Mouse (Mus musculus) liver, adult 2 months (tissue): ENCODE results near the gene Mef2a. TPM values are rescaled to one million over a fixed set of nuclear protein-coding genes. Genes with fewer than 3 reads are reported as not detected.
A peak's percentile ranks its signal among the peaks of the same experiment; 100 is the strongest.

Experiments
- DNase-seq: peaks from one replicate; pipeline ENCODE4 v3.0.0-alpha.2; 2011; ENCODE audit warnings: low read depth, low spot score; ENCODE audit errors: extremely low read depth
- H3K27ac ChIP-seq: fragments of 200-500 bp; replicated peaks from 2 replicates; pipeline ENCODE4 v1.5.1; 2012; ENCODE audit warnings: low read depth, mild to moderate bottlenecking, control low read depth, inconsistent platforms, low read length; ENCODE audit not compliant: insufficient read depth
- H3K27me3 ChIP-seq: fragments of 200-500 bp; 2 replicates; pipeline ENCODE4 v1.6.1; 2012; ENCODE audit warnings: mild to moderate bottlenecking, moderate library complexity, low read length, inconsistent platforms; ENCODE audit not compliant: control insufficient read depth, insufficient read depth
- H3K36me3 ChIP-seq: fragments of 200-500 bp; 2 replicates; pipeline ENCODE4 v1.6.1; 2012; ENCODE audit warnings: low read length, inconsistent platforms; ENCODE audit not compliant: control insufficient read depth, insufficient read depth
- H3K4me1 ChIP-seq: fragments of 200-500 bp; 2 replicates; pipeline ENCODE4 v1.6.1; 2011; ENCODE audit warnings: low read length; ENCODE audit not compliant: control insufficient read depth, insufficient read depth
- H3K4me3 ChIP-seq: fragments of 200-500 bp; 2 replicates; pipeline ENCODE4 v1.5.1; 2011; ENCODE audit warnings: low read depth, mild to moderate bottlenecking, control low read depth, low read length, moderate library complexity; ENCODE audit not compliant: insufficient read depth
- H3K79me2 ChIP-seq: fragments of 200-500 bp; 2 replicates; pipeline ENCODE4 v1.6.1; 2012; ENCODE audit warnings: inconsistent platforms, mild to moderate bottlenecking, low read length, moderate library complexity; ENCODE audit not compliant: control insufficient read depth, insufficient read depth
- H3K9ac ChIP-seq: fragments of 200-500 bp; 2 replicates; pipeline ENCODE4 v1.6.1; 2012; ENCODE audit warnings: low read depth, mild to moderate bottlenecking, control low read depth, inconsistent platforms, low read length
- CTCF ChIP-seq: fragments of 200-500 bp; IDR thresholded peaks from 2 replicates; pipeline ENCODE4 v1.5.1; 2011; ENCODE audit warnings: low read depth, low read length, control low read depth
- POLR2A ChIP-seq: fragments of 200-500 bp; IDR thresholded peaks from 2 replicates; pipeline ENCODE4 v1.6.1; 2011; ENCODE audit warnings: low read length, control low read depth; ENCODE audit not compliant: insufficient read depth; ENCODE audit errors: extremely low read depth
- WGBS: fragments of 180-500 bp; shearing (Covaris S2); methylation state at CpG from one replicate; pipeline ENCODE4 v1.1.7; 2018; 5-methylcytosine and 5-hydroxymethylcytosine counted together
- polyA plus RNA-seq: library from polyadenylated mRNA; depleted of rRNA; stranded (reverse); fragments of >200 nt; gene quantifications from 2 replicates; pipeline ENCODE4 v1.2.3, GENCODE M21; 2012
- total RNA-seq: library from RNA; depleted of rRNA; stranded (reverse); fragments of >200 nt; gene quantifications from 2 replicates; pipeline ENCODE4 v1.2.3, GENCODE M21; 2014

Mef2a gene
- total and polyA plus RNA-seq, 2 experiments: 12.0 to 24.8 TPM

DNA sequence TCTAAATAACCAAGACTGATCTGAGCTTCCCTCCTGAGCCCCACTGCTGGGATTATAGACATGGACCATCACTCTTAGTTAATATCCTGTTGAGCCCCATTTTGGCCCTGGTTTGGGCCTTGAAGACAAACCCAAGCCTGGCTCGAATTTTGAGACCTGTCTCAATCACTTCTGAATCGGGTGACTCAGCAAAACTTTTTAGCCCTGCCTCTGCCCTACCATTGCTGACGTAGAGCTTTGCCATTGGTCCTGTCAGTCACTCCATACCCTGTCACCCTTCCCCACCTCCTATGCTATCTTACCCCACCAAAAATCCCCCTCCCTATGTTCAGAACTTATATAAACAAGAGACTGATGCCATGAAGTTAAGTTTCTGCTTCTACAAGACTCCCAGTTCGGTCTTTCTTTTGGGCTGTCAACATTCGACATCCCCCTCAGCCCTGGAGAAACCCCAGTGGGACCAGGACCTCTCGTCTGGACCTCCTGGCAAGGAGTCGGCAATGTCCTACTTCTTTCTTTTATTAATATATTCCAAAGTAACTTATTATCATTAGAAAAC, 30.5 kb downstream of the Mef2a start:
- peaks cover 17% of the 10 kb centered on the region; the same call in 1 of the 2 replicates for H3K79me2 ChIP-seq
- WGBS: 88% methylated on average over 7 of the region's 7 CpGs
- no peak for TF ChIP-seq CTCF
- no peak for TF ChIP-seq POLR2A
- no peaks in the 10 kb centered on the region for H3K36me3 ChIP-seq
- no peak overlapping the region for H3K4me3 ChIP-seq
- no peak overlapping the region for H3K9ac ChIP-seq
- DNase-seq: peak; percentile 32
- no peak overlapping the region for H3K27ac ChIP-seq
- H3K27me3 ChIP-seq: no peaks in the 10 kb centered on the region
- no peaks in the 10 kb centered on the region for H3K4me1 ChIP-seq

DNA sequence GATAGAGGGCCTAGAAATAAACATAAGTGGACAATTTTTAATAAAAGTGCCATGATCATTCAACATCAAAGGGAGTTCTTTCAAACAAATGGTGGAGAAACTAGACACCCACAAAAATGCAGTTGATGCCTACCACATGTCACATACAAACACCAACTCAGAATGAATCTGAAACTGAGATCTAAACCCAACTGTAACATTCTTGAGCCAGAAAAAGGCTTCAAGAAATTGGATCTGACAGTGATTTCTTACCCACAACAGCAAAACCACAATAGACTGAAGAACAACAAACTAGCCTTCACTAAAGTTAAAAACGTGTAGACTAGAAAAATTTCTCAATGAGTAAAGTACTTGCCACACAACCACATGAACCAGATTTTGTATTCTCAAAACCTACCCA, 52.3 kb downstream of the Mef2a start:
- TF ChIP-seq POLR2A (no peak), CTCF (no peak)
- no peak overlapping the region for H3K27ac ChIP-seq
- H3K9ac ChIP-seq: no peak overlapping the region
- no peak overlapping the region for H3K4me3 ChIP-seq
- peaks cover 2% of the 10 kb centered on the region for H3K36me3 ChIP-seq
- DNase-seq: no peak
- H3K4me1 ChIP-seq: no peaks in the 10 kb centered on the region
- 61% methylated on average over 1 of the region's 1 CpGs for WGBS
- H3K79me2 ChIP-seq: peaks cover 13% of the 10 kb centered on the region; the same call in 1 of the 2 replicates
- no peaks in the 10 kb centered on the region for H3K27me3 ChIP-seq

DNA sequence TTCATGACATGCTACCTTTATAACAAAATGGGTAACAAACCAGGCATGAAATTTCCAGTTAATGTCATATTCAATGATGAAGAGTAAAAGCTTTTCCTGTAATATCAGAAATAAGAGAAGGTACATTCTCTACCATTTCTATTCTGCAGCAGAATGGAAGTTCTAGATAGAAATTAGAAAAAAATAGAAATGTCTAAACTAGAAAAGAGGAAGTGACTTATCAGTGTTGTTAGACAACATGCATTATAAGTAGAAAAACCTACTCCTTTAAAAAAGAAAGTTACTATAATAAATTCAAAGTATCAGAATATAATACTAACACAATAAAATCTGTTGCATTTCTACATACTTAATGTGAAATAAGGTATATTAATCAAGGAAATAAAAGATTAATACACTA, 54.0 kb downstream of the Mef2a start:
- H3K9ac ChIP-seq: no peak overlapping the region
- H3K27me3 ChIP-seq: no peaks in the 10 kb centered on the region
- no peak for DNase-seq
- H3K4me3 ChIP-seq: no peak overlapping the region
- TF ChIP-seq POLR2A: no peak
- TF ChIP-seq CTCF: no peak
- H3K36me3 ChIP-seq: peaks cover 2% of the 10 kb centered on the region
- H3K79me2 ChIP-seq: peaks cover 11% of the 10 kb centered on the region; the same call in 1 of the 2 replicates
- no peak overlapping the region for H3K27ac ChIP-seq
- no peaks in the 10 kb centered on the region for H3K4me1 ChIP-seq

DNA sequence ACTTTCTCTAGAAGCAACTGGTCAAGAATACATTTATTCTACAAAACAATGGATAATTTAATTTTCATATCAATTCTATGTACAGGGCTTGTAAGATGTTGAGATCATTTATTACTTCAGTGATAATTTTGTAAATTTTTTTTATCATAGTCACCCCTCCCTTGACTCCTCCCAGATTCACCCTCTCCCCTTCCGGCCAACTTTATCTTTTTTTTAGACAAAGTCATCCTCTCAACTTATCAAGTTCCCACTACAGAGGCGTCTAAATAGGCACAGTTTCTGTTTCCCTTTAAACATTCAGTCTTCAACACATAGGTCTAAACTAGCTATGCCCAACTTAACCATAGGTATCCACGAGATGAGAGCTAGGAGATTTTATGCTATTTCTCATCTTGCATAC, 59.5 kb downstream of the Mef2a start:
- H3K27ac ChIP-seq: no peak overlapping the region
- H3K9ac ChIP-seq: no peak overlapping the region
- H3K79me2 ChIP-seq: peaks cover 10% of the 10 kb centered on the region; the same call in 1 of the 2 replicates
- peaks cover 2% of the 10 kb centered on the region; the same call in 1 of the 2 replicates for H3K4me1 ChIP-seq
- H3K27me3 ChIP-seq: no peaks in the 10 kb centered on the region
- DNase-seq: no peak
- TF ChIP-seq POLR2A (no peak), CTCF (no peak)
- H3K36me3 ChIP-seq: peaks cover 4% of the 10 kb centered on the region
- WGBS: 84% methylated on average over 3 of the region's 3 CpGs
- no peak overlapping the region for H3K4me3 ChIP-seq

DNA sequence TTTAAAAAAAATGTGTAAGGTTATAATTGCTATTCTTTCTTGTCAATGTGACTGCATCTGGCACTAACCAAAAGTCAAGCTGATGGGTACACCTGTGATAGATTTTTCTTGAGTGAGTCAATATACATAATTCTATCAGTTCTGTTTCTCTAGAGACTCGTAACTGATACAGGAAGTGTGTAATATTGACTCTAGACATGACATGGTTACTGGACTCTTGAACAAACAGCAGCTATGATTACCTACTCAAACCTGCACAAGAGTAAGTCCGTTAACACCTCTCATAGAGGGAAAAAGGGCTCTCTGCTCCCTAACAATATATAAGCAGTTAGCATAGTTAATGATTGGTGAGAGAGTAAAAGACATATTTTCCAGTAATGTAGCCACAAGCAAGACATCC, 62.5 kb downstream of the Mef2a start:
- 34% methylated on average over 2 of the region's 2 CpGs for WGBS
- peaks cover 2% of the 10 kb centered on the region; the same call in 1 of the 2 replicates for H3K4me1 ChIP-seq
- H3K9ac ChIP-seq: no peak overlapping the region
- peaks cover 2% of the 10 kb centered on the region for H3K36me3 ChIP-seq
- H3K79me2 ChIP-seq: peaks cover 8% of the 10 kb centered on the region; the same call in 1 of the 2 replicates
- H3K27ac ChIP-seq: no peak overlapping the region
- TF ChIP-seq POLR2A (no peak), CTCF (no peak)
- no peak overlapping the region for H3K4me3 ChIP-seq
- no peaks in the 10 kb centered on the region for H3K27me3 ChIP-seq
- no peak for DNase-seq

DNA sequence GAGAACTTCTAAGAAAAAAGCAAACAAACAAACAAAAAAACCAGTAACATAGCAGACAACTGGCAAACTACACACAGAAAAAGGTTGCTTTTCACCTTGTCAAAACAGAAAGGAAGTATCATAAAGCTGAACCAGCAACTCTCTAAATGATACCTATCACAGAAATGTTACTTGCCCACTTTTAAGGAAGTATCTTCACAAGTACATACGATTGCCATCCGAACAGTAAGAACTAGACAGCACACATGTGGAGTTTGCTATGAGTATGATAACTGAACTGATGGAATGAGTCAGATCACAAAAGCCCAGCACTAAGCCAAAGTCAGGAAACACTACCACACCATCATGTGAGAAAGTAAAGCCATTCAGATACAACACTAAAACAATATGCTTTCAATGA, 64.6 kb downstream of the Mef2a start:
- DNase-seq: no peak
- H3K4me3 ChIP-seq: no peak overlapping the region
- H3K79me2 ChIP-seq: peaks cover 8% of the 10 kb centered on the region; the same call in 1 of the 2 replicates
- no peak overlapping the region for H3K9ac ChIP-seq
- no peak overlapping the region for H3K27ac ChIP-seq
- WGBS: 89% methylated on average over 2 of the region's 2 CpGs
- H3K27me3 ChIP-seq: no peaks in the 10 kb centered on the region
- TF ChIP-seq POLR2A: no peak
- TF ChIP-seq CTCF: no peak
- H3K36me3 ChIP-seq: peaks cover 4% of the 10 kb centered on the region; the same call in 1 of the 2 replicates
- peaks cover 2% of the 10 kb centered on the region; the same call in 1 of the 2 replicates for H3K4me1 ChIP-seq
